Mouse (Mus musculus): ENCODE measurements around the gene Sec14l1.

The Sec14l1 gene

GRCm38 (mm10) chr11:117156725-117157124, 41.8 kb downstream of the Sec14l1 start:
- no peak for DNase-seq (ENCODE audit: low spot score)

- no peak for DNase-seq (ENCODE audit: low spot score)
Observed at GRCm38 (mm10) chr11:117158343-117158742, 43.4 kb downstream of the Sec14l1 start.

GRCm38 (mm10) chr11:117159257-117159945, 44.4 kb downstream of the Sec14l1 start:
- DNase-seq (ENCODE audit: low spot score): no peak

- no peak for DNase-seq (ENCODE audit: low spot score)
Observed at GRCm38 (mm10) chr11:117159946-117160307, 45.0 kb downstream of the Sec14l1 start.

- no peak for DNase-seq (ENCODE audit: low spot score)
Observed at GRCm38 (mm10) chr11:117160791-117161190, 45.8 kb downstream of the Sec14l1 start.

- DNase-seq (ENCODE audit: low spot score): no peak
Observed at GRCm38 (mm10) chr11:117161574-117161973, 46.6 kb downstream of the Sec14l1 start.

GRCm38 (mm10) chr11:117163098-117163497, 48.1 kb downstream of the Sec14l1 start:
- DNase-seq (ENCODE audit: low spot score): no peak

- no peak for DNase-seq (ENCODE audit: low spot score)
Observed at GRCm38 (mm10) chr11:117163771-117164170, 48.8 kb downstream of the Sec14l1 start.

- DNase-seq (ENCODE audit: low spot score): peak; percentile 62
Observed at GRCm38 (mm10) chr11:117168278-117169087, 53.5 kb downstream of the Sec14l1 start.

- DNase-seq (ENCODE audit: low spot score): peak; percentile 15
Observed at GRCm38 (mm10) chr11:117169088-117169635, 54.2 kb downstream of the Sec14l1 start.

GRCm38 (mm10) chr11:117169801-117170565, 55.0 kb downstream of the Sec14l1 start:
- DNase-seq (ENCODE audit: low spot score): peak; percentile 61

- no peak for DNase-seq (ENCODE audit: low spot score)
Observed at GRCm38 (mm10) chr11:117174098-117174892, 59.3 kb downstream of the Sec14l1 start.

GRCm38 (mm10) chr11:117174924-117175323, 60.0 kb downstream of the Sec14l1 start:
- no peak for DNase-seq (ENCODE audit: low spot score)

GRCm38 (mm10) chr11:117175472-117175871, 60.5 kb downstream of the Sec14l1 start:
- DNase-seq (ENCODE audit: low spot score): no peak

- DNase-seq (ENCODE audit: low spot score): no peak
Observed at GRCm38 (mm10) chr11:117176304-117176703, 61.3 kb downstream of the Sec14l1 start.

GRCm38 (mm10) chr11:117176900-117177299, 61.9 kb downstream of the Sec14l1 start:
- no peak for DNase-seq (ENCODE audit: low spot score)

GRCm38 (mm10) chr11:117177303-117177979, 62.5 kb downstream of the Sec14l1 start:
- DNase-seq (ENCODE audit: low spot score): peak; percentile 94

- no peak for DNase-seq (ENCODE audit: low spot score)
Observed at GRCm38 (mm10) chr11:117179902-117180301, 64.9 kb downstream of the Sec14l1 start.

- no peak for DNase-seq (ENCODE audit: low spot score)
Observed at GRCm38 (mm10) chr11:117182808-117183207, 67.8 kb downstream of the Sec14l1 start.

GRCm38 (mm10) chr11:117183299-117183698, 68.3 kb downstream of the Sec14l1 start:
- no peak for DNase-seq (ENCODE audit: low spot score)

GRCm38 (mm10) chr11:117183841-117184240, 68.9 kb downstream of the Sec14l1 start:
- no peak for DNase-seq (ENCODE audit: low spot score)

Data from layer of hippocampus, adult 11-12 months (tissue).